Mouse (Mus musculus): ENCODE data around the gene Gse1.

Gene Gse1

DNA sequence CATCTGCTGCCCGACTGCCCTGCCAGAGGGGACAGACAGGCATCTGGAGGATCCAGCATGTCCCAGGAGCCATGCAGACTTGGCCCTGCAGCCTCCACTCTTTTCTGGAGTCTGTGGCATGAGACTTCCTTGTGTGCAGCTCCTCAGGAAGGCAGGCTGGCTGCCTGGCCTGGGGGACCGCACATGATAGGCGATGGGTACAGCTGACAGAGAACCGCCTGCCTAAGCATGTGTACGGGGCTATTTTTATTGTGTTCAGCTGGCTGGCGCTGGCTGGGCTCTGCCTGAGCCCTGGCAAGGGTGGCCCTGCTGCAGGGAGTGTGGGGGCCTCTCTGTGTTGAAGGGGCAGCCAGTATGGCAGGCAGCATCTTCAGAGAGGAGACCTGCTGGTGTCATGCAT lies 256.2 kb downstream of the Gse1 start:
- H3K27me3 ChIP-seq (ENCODE audit: control insufficient read depth, insufficient read depth, low read length, poor library complexity, severe bottlenecking): no peaks in the 10 kb centered on the region
- no peak for DNase-seq (ENCODE audit: low read depth, low spot score)
- no peaks in the 10 kb centered on the region for H3K36me3 ChIP-seq (ENCODE audit: control insufficient read depth, insufficient read depth, low read length, poor library complexity, severe bottlenecking)

DNA sequence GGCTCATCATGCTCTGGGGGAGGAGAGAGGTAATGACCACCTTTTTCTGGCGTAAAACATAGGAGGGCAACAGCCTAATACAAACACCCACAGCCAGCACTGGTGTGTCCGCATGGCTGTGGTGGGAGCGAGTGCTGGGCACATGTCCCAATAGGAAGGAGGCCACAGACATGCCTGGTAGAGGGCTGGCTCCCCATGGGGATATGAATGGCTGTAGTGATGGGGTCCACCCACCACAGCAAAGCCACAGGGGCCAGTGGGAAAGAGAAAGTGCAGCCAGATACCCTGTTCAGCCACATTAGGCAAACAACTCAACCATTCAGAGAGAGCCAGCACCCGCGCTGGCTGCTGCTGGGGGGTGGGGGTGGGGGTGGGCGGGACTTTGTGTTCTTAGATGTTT lies 256.9 kb downstream of the Gse1 start:
- DNase-seq (ENCODE audit: low read depth, low spot score): peak; percentile 15
- Histone ChIP-seq H3K36me3 (ENCODE audit: control insufficient read depth, insufficient read depth, low read length, poor library complexity, severe bottlenecking) (no peaks in the 10 kb centered on the region), H3K27me3 (ENCODE audit: control insufficient read depth, insufficient read depth, low read length, poor library complexity, severe bottlenecking) (no peaks in the 10 kb centered on the region)

- peak; percentile 19 for DNase-seq (ENCODE audit: low read depth, low spot score)
- Histone ChIP-seq H3K36me3 (ENCODE audit: control insufficient read depth, insufficient read depth, low read length, poor library complexity, severe bottlenecking) (no peaks in the 10 kb centered on the region), H3K27me3 (ENCODE audit: control insufficient read depth, insufficient read depth, low read length, poor library complexity, severe bottlenecking) (no peaks in the 10 kb centered on the region)
These were observed 257.6 kb downstream of the Gse1 start for GRCm38 (mm10) chr8:120485551-120486476.

DNA sequence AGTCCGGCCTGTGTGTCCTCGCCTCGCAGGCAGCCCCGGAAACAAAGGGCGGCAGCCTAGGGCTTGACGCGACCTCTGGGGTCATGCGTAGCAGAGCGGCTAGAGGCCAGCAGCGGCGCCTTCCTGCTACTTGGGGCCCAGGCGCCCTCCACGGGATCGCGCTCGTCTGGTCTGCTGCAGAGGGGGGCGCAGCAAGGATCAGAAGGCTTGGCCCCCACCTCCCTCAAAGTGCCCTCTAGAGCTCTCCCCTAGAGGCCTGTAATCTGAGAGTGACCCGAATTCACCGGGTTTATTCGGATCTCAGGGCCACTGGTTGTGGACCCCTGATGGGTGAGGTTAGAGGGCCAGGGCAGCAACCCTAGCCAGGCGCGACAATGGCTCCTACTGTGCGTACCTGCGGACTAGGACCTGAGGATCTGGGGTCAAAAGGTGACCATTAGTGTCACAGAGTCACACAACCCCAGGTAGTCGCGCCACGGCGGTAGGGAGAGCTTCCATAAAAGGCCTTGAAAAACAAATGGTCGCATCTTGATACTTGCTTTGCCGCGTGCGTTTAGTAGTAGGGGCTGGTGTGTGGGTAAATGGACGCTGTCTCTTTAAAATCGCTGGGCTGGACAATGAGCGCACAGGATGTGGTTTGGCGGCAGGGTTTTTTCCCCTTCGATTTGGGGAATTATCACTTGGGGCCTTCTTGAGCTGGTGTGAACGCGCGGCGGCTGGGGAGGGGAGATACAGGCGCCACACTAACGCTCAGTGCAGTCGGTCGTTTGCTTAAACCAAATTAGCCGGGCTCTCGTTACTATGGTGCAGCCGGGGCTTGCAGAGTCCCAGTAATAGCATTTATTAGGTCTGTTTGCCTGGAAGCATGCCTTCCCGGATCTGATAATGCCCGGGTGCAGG lies 258.5 kb downstream of the Gse1 start:
- peak; percentile 92 for DNase-seq (ENCODE audit: low read depth, low spot score)
- H3K27me3 ChIP-seq (ENCODE audit: control insufficient read depth, insufficient read depth, low read length, poor library complexity, severe bottlenecking): no peaks in the 10 kb centered on the region
- H3K36me3 ChIP-seq (ENCODE audit: control insufficient read depth, insufficient read depth, low read length, poor library complexity, severe bottlenecking): no peaks in the 10 kb centered on the region

GRCm38 (mm10) chr8:120487377-120487728 lies 259.1 kb downstream of the Gse1 start:
- no peaks in the 10 kb centered on the region for H3K27me3 ChIP-seq (ENCODE audit: control insufficient read depth, insufficient read depth, low read length, poor library complexity, severe bottlenecking)
- no peaks in the 10 kb centered on the region for H3K36me3 ChIP-seq (ENCODE audit: control insufficient read depth, insufficient read depth, low read length, poor library complexity, severe bottlenecking)
- DNase-seq (ENCODE audit: low read depth, low spot score): peak; percentile 58

DNA sequence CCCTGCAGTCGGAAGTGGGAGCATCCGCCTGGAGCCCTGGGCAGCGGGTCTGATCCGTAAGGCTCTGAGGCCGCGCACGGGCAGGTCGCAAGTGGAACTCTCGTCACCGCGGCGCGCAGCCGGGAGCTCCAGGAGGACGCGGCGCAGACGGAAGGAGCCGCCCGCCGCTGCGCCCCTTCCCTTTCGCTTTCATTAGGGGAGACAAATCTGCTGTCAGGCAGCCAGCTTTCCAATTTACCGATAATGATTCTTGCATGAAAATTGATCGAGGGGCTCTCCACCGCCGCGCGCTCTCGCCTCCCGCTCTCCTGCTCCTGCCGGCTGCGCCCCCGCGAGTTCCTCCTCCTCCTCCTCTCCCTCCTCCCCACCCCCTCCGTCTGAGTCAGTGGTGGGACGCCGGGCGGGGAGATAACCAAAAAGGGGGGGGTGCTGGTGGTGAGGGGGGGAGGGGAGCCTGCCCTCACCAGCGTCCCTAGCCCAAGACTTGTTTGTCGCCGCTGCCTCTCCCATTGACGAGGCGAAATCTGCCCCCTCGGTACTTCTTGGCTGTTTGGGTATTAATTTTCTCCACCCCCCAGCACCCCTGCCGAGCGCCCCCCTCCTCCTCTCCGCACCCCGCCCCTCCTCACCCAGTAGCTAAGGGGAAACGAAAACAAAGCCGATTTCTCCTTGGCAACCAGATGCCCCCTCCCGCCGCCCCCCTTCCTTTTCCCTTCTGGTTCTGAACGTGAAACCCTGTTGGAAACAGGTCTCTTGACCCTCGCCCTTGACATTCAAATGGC lies 259.7 kb downstream of the Gse1 start:
- DNase-seq (ENCODE audit: low read depth, low spot score): peak; percentile 78
- Histone ChIP-seq H3K36me3 (ENCODE audit: control insufficient read depth, insufficient read depth, low read length, poor library complexity, severe bottlenecking) (no peaks in the 10 kb centered on the region), H3K27me3 (ENCODE audit: control insufficient read depth, insufficient read depth, low read length, poor library complexity, severe bottlenecking) (no peaks in the 10 kb centered on the region)

GRCm38 (mm10) chr8:120488636-120489131 lies 260.4 kb downstream of the Gse1 start:
- no peaks in the 10 kb centered on the region for H3K36me3 ChIP-seq (ENCODE audit: control insufficient read depth, insufficient read depth, low read length, poor library complexity, severe bottlenecking)
- H3K27me3 ChIP-seq (ENCODE audit: control insufficient read depth, insufficient read depth, low read length, poor library complexity, severe bottlenecking): no peaks in the 10 kb centered on the region
- DNase-seq (ENCODE audit: low read depth, low spot score): peak; percentile 50

DNA sequence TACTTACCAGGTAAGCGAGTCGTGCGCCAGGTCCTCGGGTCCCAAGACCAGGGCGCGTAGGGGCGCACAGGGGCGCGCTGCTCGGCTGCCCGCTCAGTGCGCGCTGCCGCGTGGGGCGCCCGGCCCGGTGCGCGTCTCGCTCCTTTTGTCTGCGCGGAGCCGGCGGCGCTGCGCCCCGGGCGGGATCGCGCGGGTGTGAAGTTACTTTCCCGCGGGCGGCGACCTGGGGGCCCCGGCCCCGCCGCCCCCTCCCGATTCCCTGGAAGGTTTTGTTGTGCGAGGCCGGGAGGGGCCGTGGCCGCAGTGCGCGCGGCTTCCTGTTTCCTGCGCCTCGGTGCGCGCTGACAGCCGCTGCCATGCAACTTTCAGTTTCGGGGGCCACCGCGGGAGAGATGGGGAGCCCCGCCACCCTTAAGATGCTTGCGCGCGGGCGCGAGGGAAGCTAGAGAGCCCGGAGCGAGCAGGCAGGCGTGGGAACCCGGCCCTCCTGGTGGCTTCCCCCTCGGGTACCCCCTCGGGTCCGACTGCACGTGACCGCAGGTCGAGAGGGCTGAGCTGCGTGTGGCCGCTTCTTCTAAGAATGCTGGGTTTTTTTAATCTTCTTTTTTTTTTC lies 261.0 kb downstream of the Gse1 start:
- peak; percentile 88 for DNase-seq (ENCODE audit: low read depth, low spot score)
- Histone ChIP-seq H3K27me3 (ENCODE audit: control insufficient read depth, insufficient read depth, low read length, poor library complexity, severe bottlenecking) (no peaks in the 10 kb centered on the region), H3K36me3 (ENCODE audit: control insufficient read depth, insufficient read depth, low read length, poor library complexity, severe bottlenecking) (no peaks in the 10 kb centered on the region)

- H3K27me3 ChIP-seq (ENCODE audit: control insufficient read depth, insufficient read depth, low read length, poor library complexity, severe bottlenecking): no peaks in the 10 kb centered on the region
- peak; percentile 26 for DNase-seq (ENCODE audit: low read depth, low spot score)
- no peaks in the 10 kb centered on the region for H3K36me3 ChIP-seq (ENCODE audit: control insufficient read depth, insufficient read depth, low read length, poor library complexity, severe bottlenecking)
These were observed 261.6 kb downstream of the Gse1 start for GRCm38 (mm10) chr8:120489771-120490281.

- Histone ChIP-seq H3K27me3 (ENCODE audit: control insufficient read depth, insufficient read depth, low read length, poor library complexity, severe bottlenecking) (no peaks in the 10 kb centered on the region), H3K36me3 (ENCODE audit: control insufficient read depth, insufficient read depth, low read length, poor library complexity, severe bottlenecking) (no peaks in the 10 kb centered on the region)
- DNase-seq (ENCODE audit: low read depth, low spot score): peak; percentile 66
These were observed 262.3 kb downstream of the Gse1 start for GRCm38 (mm10) chr8:120490354-120491141.

DNA sequence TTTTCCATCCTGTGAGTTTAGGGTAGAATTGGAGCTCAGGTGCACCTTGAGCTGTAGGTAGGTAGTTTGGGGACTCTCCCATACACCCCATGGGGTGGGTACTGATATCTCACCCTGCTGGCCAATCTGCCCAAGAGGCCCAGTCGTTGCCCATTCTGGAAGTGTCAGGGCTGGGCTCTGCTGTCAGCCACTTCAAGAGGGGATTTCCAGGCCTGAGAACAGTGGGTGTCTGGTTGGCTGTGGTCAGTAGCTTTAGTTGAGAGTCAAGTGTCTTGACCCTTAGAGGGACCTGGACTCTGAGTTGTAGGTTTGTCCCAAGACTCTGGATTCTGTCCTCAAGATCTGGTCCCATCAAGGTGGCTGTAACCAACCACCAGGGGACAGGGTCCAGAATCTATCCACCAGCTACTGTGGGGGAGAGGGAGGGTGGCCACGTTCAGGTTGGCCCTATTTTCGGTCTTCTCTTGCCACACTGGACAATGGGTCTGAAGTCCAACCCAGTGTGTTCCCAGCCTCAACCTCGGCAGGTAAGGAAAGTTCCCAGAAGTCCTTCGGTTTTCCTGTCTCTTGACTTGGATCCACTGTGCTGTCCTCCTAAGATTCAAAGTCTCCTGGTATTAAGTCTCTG lies 263.0 kb downstream of the Gse1 start:
- no peaks in the 10 kb centered on the region for H3K36me3 ChIP-seq (ENCODE audit: control insufficient read depth, insufficient read depth, low read length, poor library complexity, severe bottlenecking)
- no peaks in the 10 kb centered on the region for H3K27me3 ChIP-seq (ENCODE audit: control insufficient read depth, insufficient read depth, low read length, poor library complexity, severe bottlenecking)
- DNase-seq (ENCODE audit: low read depth, low spot score): peak; percentile 15

DNA sequence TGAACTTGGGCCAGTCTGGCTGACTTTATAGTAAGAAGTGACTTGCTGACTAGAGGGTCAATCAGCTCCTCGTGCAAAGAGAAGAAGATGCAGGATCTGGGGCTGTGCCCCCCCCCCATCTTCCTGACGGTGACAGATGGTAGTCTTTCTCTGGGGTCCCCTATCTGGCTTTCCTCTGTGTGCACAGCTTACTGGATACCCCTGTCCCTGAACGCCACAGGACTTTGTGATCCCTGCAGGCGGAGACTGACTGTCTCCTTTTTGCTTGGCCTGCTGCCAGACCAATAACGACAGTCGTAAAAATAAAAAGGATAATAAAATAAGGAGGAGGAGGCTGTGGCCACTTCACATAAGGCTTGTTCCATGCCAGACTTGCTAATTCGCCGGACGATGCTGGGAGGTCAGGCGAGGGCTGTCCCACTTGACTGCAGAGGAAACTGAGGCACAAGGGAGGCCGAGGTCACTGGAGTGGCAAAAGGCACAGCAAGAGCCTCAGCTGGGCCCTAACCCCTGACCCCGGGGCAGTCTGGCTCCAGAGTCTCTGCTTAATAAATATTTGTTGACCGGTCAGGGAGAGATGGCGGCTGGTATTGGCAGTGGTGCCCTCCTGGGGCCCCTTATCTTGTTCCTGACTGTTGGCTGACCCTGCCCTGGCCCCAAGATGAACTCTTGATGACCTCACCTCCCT lies 264.1 kb downstream of the Gse1 start:
- DNase-seq (ENCODE audit: low read depth, low spot score): no peak
- Histone ChIP-seq H3K27me3 (ENCODE audit: control insufficient read depth, insufficient read depth, low read length, poor library complexity, severe bottlenecking) (no peaks in the 10 kb centered on the region), H3K36me3 (ENCODE audit: control insufficient read depth, insufficient read depth, low read length, poor library complexity, severe bottlenecking) (no peaks in the 10 kb centered on the region)

GRCm38 (mm10) chr8:120492881-120493220 lies 264.6 kb downstream of the Gse1 start:
- no peak for DNase-seq (ENCODE audit: low read depth, low spot score)
- no peaks in the 10 kb centered on the region for H3K27me3 ChIP-seq (ENCODE audit: control insufficient read depth, insufficient read depth, low read length, poor library complexity, severe bottlenecking)
- no peaks in the 10 kb centered on the region for H3K36me3 ChIP-seq (ENCODE audit: control insufficient read depth, insufficient read depth, low read length, poor library complexity, severe bottlenecking)

All from splenic B cell, adult 2 months (primary cell).